In the genomic region with DNA sequence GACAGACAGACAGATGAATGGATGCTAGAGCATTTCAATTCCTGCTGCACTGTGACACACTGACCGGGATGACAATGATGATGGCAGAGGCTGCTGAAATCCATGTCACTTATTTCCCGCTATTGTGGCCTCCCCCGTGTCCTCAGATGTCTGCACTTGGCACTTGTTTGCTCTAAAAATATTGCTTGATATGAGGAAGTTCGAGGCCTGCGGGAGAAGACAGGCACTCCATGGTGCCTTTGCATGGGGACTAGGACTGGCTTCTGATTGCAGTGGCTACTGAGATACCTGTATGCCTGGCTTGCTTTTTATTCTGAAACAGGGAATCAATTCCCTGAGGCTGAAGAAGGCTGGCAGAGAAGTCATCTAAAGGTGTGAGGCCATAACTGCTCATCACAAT, we compare ENCODE assay signal across 38 mouse cellular contexts. TPM values are rescaled to one million over a fixed set of nuclear protein-coding genes. Genes with fewer than 3 reads are reported as not detected.
"Had no signal": no experiment of that assay in that cellular context is flagged by ENCODE, and none has a peak within 500 bp of the region (broad histone marks: within the 10 kb centered on the region; RNA-seq: fewer than 3 reads in every experiment).

No protein-coding gene starts in this region.

- H3K4me1 ChIP-seq: heart, embryonic 12.5 days; heart, embryonic 13.5 days; heart, embryonic 15.5 days; hindbrain, embryonic 10.5 days; hindbrain, embryonic 12.5 days; hindbrain, embryonic 13.5 days; hindbrain, embryonic 15.5 days; intestine, embryonic 15.5 days; kidney, embryonic 15.5 days had no signal

- H3K4me3 ChIP-seq: heart, embryonic 12.5 days; heart, embryonic 13.5 days; heart, embryonic 15.5 days; hindbrain, embryonic 10.5 days; hindbrain, embryonic 12.5 days; hindbrain, embryonic 13.5 days; hindbrain, embryonic 15.5 days; intestine, embryonic 15.5 days; kidney, embryonic 15.5 days; layer of hippocampus, adult 2 months; left cerebral cortex, adult 2 months had no signal

- H3K27ac ChIP-seq: heart, embryonic 13.5 days; heart, embryonic 15.5 days; hindbrain, embryonic 10.5 days; hindbrain, embryonic 12.5 days; hindbrain, embryonic 13.5 days; hindbrain, embryonic 14.5 days; hindbrain, embryonic 15.5 days; hindbrain, postnatal 0 days; intestine, embryonic 15.5 days; kidney, embryonic 15.5 days; kidney, postnatal 0 days; layer of hippocampus, adult 2 months; left cerebral cortex, adult 2 months had no signal

- DNase-seq: heart, postnatal 14 days; heart, postnatal 36 days; heart, postnatal 4 days; kidney, adult 11 months; kidney, adult 18-20 months; kidney, adult 2 months; kidney, adult 8-10 months; kidney, adult 9 months; kidney, postnatal 10 days; kidney, postnatal 14 days; kidney, postnatal 25 days; kidney, postnatal 36 days; kidney, postnatal 4 days; layer of hippocampus, adult 9-11 months; layer of hippocampus, postnatal 36 days had no signal

RNA-seq across cellular contexts. Expression of a gene that starts 36.4 kb away (rescaled TPM):
- total RNA-seq: hematopoietic stem cell, adult 5-6 weeks had no signal

RNA-seq across cellular contexts. Expression of a gene that starts 57.8 kb away (rescaled TPM):
- total RNA-seq: hindbrain, postnatal 0 days; layer of hippocampus, adult 18-20 months; layer of hippocampus, adult 2 months; layer of hippocampus, postnatal 10 days; layer of hippocampus, postnatal 25 days; layer of hippocampus, postnatal 36 days; left cerebral cortex, adult 18-20 months; left cerebral cortex, adult 2 months; left cerebral cortex, adult 8-10 months had no signal
- polyA plus RNA-seq: heart, embryonic 13.5 days; heart, embryonic 14.5 days; hindbrain, embryonic 12.5 days; hindbrain, embryonic 13.5 days; intestine, postnatal 0 days; kidney, embryonic 14.5 days had no signal
